Mouse (Mus musculus): ENCODE results near the gene Fis1. TPM values are rescaled to one million over a fixed set of nuclear protein-coding genes. Genes with fewer than 3 reads are reported as not detected.

Fis1 gene
- total and polyA plus RNA-seq, 3 experiments = 142 to 207 (median 152) TPM

DNA sequence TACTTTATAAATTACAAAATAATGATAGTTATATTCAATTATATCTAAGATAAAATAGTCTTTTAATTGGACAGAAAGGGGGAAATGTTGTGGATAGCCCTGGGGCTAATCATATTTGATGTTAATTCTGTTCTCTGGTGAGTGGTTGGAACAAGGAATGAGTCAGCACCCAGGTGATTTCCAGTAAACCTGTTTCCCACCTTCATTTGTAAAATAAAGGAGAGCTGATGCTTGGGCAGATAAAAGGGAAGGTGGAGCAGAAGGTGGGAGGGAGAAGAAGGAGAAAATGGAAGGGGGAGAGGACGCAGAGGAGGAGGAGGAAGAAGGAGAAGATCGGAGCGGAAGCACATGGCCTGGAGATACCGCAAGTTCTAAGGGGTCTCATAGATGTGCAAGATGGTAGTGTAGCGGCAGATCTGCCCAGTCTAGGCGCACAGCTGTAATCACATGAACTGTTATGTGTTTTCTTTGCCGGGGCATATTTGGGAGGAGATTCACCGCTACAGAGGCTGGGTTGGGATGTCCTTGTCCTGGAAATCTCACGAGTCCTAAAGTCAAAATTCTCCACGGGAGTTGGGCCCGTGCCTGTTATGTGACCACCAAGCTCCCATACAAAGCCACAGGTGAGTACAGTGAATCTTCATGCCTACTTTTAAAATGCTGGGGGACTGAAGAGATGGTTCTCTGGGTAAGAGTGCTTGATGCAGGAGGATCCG is 12.1 kb upstream of the Fis1 start:
- dilution Hi-C loops (cut with MboI; ENCODE audit: extremely low pct_ligation_motif_present, extremely low pct_unique_long_range_greater_than_20kb, low sequenced_read_pairs) (no loop called here), in situ Hi-C loops (cut with MboI; ENCODE audit: low pct_ligation_motif_present, low pct_unique_long_range_greater_than_20kb, low sequenced_read_pairs) (no loop called here)
- Histone ChIP-seq H3K4me3 (replicated peaks in 1 of 3; ENCODE audit: low read depth in 2 of 3, low read length in 2 of 3, poor library complexity in 1 of 3) (no peak overlapping the region), H3K27ac (ENCODE audit: insufficient read depth, low read depth) (no peak overlapping the region), H3K36me3 (replicated peaks in 1 of 2; ENCODE audit: control insufficient read depth in 1 of 2, insufficient read depth in 1 of 2, low read length in 1 of 2) (no peaks in the 10 kb centered on the region), H3K4me1 (ENCODE audit: control insufficient read depth in 1 of 2, insufficient read depth in 2 of 2) (peaks cover 2 to 16% of the 10 kb centered on the region in 2 experiments; a peak in 2 of 4 replicates), H3K9ac (ENCODE audit: insufficient read depth, low read depth) (no peak overlapping the region), H3K79me2 (replicated peaks; ENCODE audit: control insufficient read depth, extremely low read depth, insufficient read depth, poor library complexity, severe bottlenecking) (no peaks in the 10 kb centered on the region), H3K9me3 (replicated peaks; ENCODE audit: low read length) (peaks cover 4% of the 10 kb centered on the region), H3K27me3 (replicated peaks) (no peaks in the 10 kb centered on the region), H3K4me2 (ENCODE audit: insufficient read depth, low read depth, poor library complexity, severe bottlenecking) (no peak overlapping the region)
- no peak for TF ChIP-seq IRF4 (IDR thresholded peaks at IDR 0.05; ENCODE audit: low read depth, low read length)
- no peak for TF ChIP-seq JUND (conservative IDR thresholded peaks at IDR 0.05; ENCODE audit: low read depth, low read length)
- no peak for TF ChIP-seq MXI1 (IDR thresholded peaks at IDR 0.05; ENCODE audit: low read depth, low read length)
- no peak for TF ChIP-seq PAX5 (IDR thresholded peaks at IDR 0.05; ENCODE audit: low read length)
- DNase-seq (ENCODE audit: extremely low read depth) = no peak

DNA sequence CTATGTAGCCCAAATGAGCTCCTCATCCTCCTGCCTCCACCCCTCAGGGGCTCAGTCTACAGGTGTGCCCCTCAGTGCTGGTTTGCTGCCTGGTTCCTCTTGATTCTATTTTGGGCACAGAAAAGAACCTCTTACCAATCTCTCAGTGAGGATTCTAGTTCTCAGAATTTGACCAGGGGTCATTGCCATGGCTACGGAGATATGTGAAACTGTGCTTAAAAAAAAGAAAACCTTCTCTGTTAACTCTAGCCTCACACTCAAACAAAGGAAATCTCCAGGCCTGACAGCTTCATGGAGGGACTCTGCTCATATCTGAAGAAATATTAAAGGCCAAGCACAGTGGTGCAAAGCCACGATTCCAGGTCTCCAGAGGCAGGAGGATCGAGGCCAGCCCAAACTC is 10.3 kb upstream of the Fis1 start:
- Histone ChIP-seq H3K4me2 (ENCODE audit: insufficient read depth, low read depth, poor library complexity, severe bottlenecking) (no peak overlapping the region), H3K9ac (ENCODE audit: insufficient read depth, low read depth) (no peak overlapping the region), H3K4me3 (replicated peaks in 1 of 3; ENCODE audit: low read depth in 2 of 3, low read length in 2 of 3, poor library complexity in 1 of 3) (no peak overlapping the region), H3K79me2 (replicated peaks; ENCODE audit: control insufficient read depth, extremely low read depth, insufficient read depth, poor library complexity, severe bottlenecking) (no peaks in the 10 kb centered on the region), H3K36me3 (replicated peaks in 1 of 2; ENCODE audit: control insufficient read depth in 1 of 2, insufficient read depth in 1 of 2, low read length in 1 of 2) (no peaks in the 10 kb centered on the region), H3K9me3 (replicated peaks; ENCODE audit: low read length) (peaks cover 4% of the 10 kb centered on the region), H3K4me1 (ENCODE audit: control insufficient read depth in 1 of 2, insufficient read depth in 2 of 2) (peaks cover 2 to 14% of the 10 kb centered on the region in 2 experiments; a peak in 2 of 4 replicates), H3K27ac (ENCODE audit: insufficient read depth, low read depth) (no peak overlapping the region), H3K27me3 (replicated peaks) (no peaks in the 10 kb centered on the region)
- in situ Hi-C loops (cut with MboI; ENCODE audit: low pct_ligation_motif_present, low pct_unique_long_range_greater_than_20kb, low sequenced_read_pairs) (no loop called here), dilution Hi-C loops (cut with MboI; ENCODE audit: extremely low pct_ligation_motif_present, extremely low pct_unique_long_range_greater_than_20kb, low sequenced_read_pairs) (no loop called here)
- no peak for TF ChIP-seq CHD1 (IDR thresholded peaks at IDR 0.05; ENCODE audit: low read depth, low read length)
- peak; percentile 25; the same call in 1 of the 2 replicates for TF ChIP-seq MEF2A (IDR thresholded peaks at IDR 0.05; ENCODE audit: borderline replicate concordance, low read depth, low read length)
- no peak for DNase-seq (ENCODE audit: extremely low read depth)

DNA sequence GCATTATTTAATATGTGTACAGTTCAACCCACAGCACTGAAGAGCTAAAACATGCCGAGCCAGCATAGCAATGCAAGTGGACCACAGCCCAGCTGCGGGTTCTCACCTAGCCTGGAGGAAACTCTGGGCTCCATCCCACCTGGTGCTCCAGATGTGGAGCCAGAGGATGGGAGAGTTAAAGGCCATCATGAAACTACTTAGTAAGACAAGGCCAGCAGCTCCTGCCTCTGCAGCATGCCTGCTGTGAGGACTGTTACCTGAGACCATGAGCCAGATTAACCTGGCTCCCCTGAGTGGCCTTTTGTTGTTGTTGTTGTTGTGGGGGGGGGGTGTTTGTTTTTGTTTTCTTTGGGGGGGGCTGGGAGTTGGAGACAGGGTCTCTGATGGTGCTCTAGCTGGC is 9.7 kb upstream of the Fis1 start:
- H3K4me3 ChIP-seq (replicated peaks in 1 of 3; ENCODE audit: low read depth in 2 of 3, low read length in 2 of 3, poor library complexity in 1 of 3) = no peak overlapping the region
- no peaks in the 10 kb centered on the region for H3K79me2 ChIP-seq (replicated peaks; ENCODE audit: control insufficient read depth, extremely low read depth, insufficient read depth, poor library complexity, severe bottlenecking)
- peaks cover 2 to 14% of the 10 kb centered on the region in 2 experiments; a peak in 2 of 4 replicates for H3K4me1 ChIP-seq (ENCODE audit: control insufficient read depth in 1 of 2, insufficient read depth in 2 of 2)
- peaks cover 4% of the 10 kb centered on the region for H3K9me3 ChIP-seq (replicated peaks; ENCODE audit: low read length)
- no peaks in the 10 kb centered on the region for H3K27me3 ChIP-seq (replicated peaks)
- in situ Hi-C loops (cut with MboI; ENCODE audit: low pct_ligation_motif_present, low pct_unique_long_range_greater_than_20kb, low sequenced_read_pairs) = no loop called here
- no peaks in the 10 kb centered on the region for H3K36me3 ChIP-seq (replicated peaks in 1 of 2; ENCODE audit: control insufficient read depth in 1 of 2, insufficient read depth in 1 of 2, low read length in 1 of 2)
- H3K27ac ChIP-seq (ENCODE audit: insufficient read depth, low read depth) = no peak overlapping the region
- dilution Hi-C loops (cut with MboI; ENCODE audit: extremely low pct_ligation_motif_present, extremely low pct_unique_long_range_greater_than_20kb, low sequenced_read_pairs) = no loop called here
- DNase-seq (ENCODE audit: extremely low read depth) = no peak
- H3K9ac ChIP-seq (ENCODE audit: insufficient read depth, low read depth) = no peak overlapping the region
- TF ChIP-seq JUN (IDR thresholded peaks at IDR 0.05; ENCODE audit: insufficient read depth, low read depth, low read length) = no peak
- no peak for TF ChIP-seq MAFK (IDR thresholded peaks at IDR 0.05; ENCODE audit: insufficient replicate concordance, low read length)
- TF ChIP-seq EP300 (IDR thresholded peaks at IDR 0.05; ENCODE audit: low read length) = no peak
- TF ChIP-seq PAX5 (IDR thresholded peaks at IDR 0.05; ENCODE audit: low read length) = no peak
- TF ChIP-seq CHD1 (IDR thresholded peaks at IDR 0.05; ENCODE audit: low read depth, low read length) = no peak
- TF ChIP-seq MAX (IDR thresholded peaks at IDR 0.05; ENCODE audit: low read length) = no peak
- TF ChIP-seq RCOR1 (conservative IDR thresholded peaks at IDR 0.05; ENCODE audit: low read depth, low read length) = no peak
- no peak for TF ChIP-seq TBP (conservative IDR thresholded peaks at IDR 0.05; ENCODE audit: low read depth, low read length)
- TF ChIP-seq MXI1 (IDR thresholded peaks at IDR 0.05; ENCODE audit: low read depth, low read length) = no peak
- TF ChIP-seq UBTF (IDR thresholded peaks at IDR 0.05; ENCODE audit: low read depth, low read length) = no peak
- no peak for TF ChIP-seq BHLHE40 (IDR thresholded peaks at IDR 0.05; ENCODE audit: low read depth, low read length)
- no peak for TF ChIP-seq POLR2AphosphoS2 (IDR thresholded peaks at IDR 0.05; ENCODE audit: low read depth, low read length)
- no peak for TF ChIP-seq SMC3 (IDR thresholded peaks at IDR 0.05; ENCODE audit: low read depth, low read length)
- TF ChIP-seq POLR2A (IDR thresholded peaks at IDR 0.05; ENCODE audit: low read depth, low read length) = no peak
- no peak for TF ChIP-seq GABPA (IDR thresholded peaks at IDR 0.05; ENCODE audit: insufficient replicate concordance, low read depth, low read length)
- no peak for TF ChIP-seq CHD2 (IDR thresholded peaks at IDR 0.05; ENCODE audit: low read length)
- no peak for TF ChIP-seq E2F4 (IDR thresholded peaks at IDR 0.05; ENCODE audit: insufficient replicate concordance, low read depth, low read length)
- no peak for TF ChIP-seq ETS1 (conservative IDR thresholded peaks at IDR 0.05; ENCODE audit: low read depth, low read length)
- no peak overlapping the region for H3K4me2 ChIP-seq (ENCODE audit: insufficient read depth, low read depth, poor library complexity, severe bottlenecking)
